Mouse (Mus musculus): ENCODE results near the gene Nfkbiz.
"Not testable (repeated sequence)": the region's sequence is repeated elsewhere in the genome, so short reads cannot be mapped to it uniquely, and the experiment has no call there.

GRCm38 (mm10) chr16:55859421-55859820 lies 20.7 kb upstream of the Nfkbiz start:
- not testable (repeated sequence) for TF ChIP-seq GABPA (IDR thresholded peaks at IDR 0.05; ENCODE audit: low read depth, low read length); E2F4 (IDR thresholded peaks at IDR 0.05; ENCODE audit: borderline replicate concordance, low read depth, low read length); CTCF (IDR thresholded peaks at IDR 0.05 in 2 of 3, conservative IDR thresholded peaks at IDR 0.05 in 1 of 3; ENCODE audit: control insufficient read depth in 1 of 3, insufficient read depth in 1 of 3, low read depth in 2 of 3, low read length in 3 of 3, poor library complexity in 1 of 3, severe bottlenecking in 1 of 3); KAT2A (conservative IDR thresholded peaks at IDR 0.05; ENCODE audit: low read depth, low read length); EP300 (IDR thresholded peaks at IDR 0.05; ENCODE audit: low read depth in 1 of 2, low read length in 2 of 2); ZC3H11A (IDR thresholded peaks at IDR 0.05; ENCODE audit: low read depth, low read length); MXI1 (IDR thresholded peaks at IDR 0.05; ENCODE audit: low read depth, low read length); POLR2AphosphoS5 (IDR thresholded peaks at IDR 0.05; ENCODE audit: borderline replicate concordance, low read depth, low read length); POLR2A (IDR thresholded peaks at IDR 0.05; ENCODE audit: control insufficient read depth in 1 of 2, insufficient read depth in 1 of 2, low read depth in 1 of 2, low read length in 2 of 2, poor library complexity in 1 of 2)
